Mouse (Mus musculus) NIH3T3 (cell line): ENCODE measurements around the gene Stoml1.

Experiments
- DNase-seq: peaks from one replicate; pipeline ENCODE4 v3.0.0-alpha.2; 2012; ENCODE audit warnings: low read depth

Stoml1 gene

DNA sequence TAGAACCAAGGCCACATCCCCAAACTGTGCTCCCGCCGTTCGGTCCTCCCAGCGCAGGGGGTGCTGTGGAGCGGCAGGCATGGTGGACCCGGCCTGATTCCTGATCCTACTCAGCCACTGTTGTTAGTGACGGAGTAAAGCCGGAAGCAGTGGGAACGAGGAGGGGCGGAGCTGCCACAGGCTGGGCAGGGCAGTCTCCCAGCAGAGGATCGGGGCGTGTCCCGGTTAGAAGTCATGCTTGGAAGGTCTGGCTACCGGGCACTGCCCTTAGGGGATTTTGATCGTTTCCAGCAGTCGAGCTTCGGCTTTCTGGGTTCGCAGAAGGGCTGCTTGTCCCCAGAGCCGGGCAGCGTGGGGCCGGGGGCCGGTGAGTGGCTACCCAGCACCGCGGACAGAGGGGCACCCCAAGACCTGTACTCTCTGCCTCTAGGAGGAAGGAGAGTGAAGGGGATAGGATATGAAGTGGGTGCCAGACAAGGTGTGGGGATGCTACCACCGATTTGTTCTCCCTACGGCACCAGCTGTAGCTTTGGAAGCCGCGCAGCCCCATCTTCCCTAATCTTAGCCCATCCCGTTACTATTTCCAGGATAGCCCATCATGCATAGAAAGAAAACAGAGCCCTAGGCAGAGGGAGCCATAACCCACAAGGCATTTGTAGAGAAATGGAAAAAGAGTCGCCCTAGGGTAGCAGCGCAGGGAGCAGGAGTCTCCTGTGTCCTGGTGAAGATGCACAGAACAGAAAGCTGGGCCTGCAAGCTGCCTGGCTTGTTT, at the start of gene Stoml1:
TSS of gene Stoml1 (plus strand) at position 132 of the 772 bp plus-strand sequence.
- DNase-seq, result peak; percentile 94

DNA sequence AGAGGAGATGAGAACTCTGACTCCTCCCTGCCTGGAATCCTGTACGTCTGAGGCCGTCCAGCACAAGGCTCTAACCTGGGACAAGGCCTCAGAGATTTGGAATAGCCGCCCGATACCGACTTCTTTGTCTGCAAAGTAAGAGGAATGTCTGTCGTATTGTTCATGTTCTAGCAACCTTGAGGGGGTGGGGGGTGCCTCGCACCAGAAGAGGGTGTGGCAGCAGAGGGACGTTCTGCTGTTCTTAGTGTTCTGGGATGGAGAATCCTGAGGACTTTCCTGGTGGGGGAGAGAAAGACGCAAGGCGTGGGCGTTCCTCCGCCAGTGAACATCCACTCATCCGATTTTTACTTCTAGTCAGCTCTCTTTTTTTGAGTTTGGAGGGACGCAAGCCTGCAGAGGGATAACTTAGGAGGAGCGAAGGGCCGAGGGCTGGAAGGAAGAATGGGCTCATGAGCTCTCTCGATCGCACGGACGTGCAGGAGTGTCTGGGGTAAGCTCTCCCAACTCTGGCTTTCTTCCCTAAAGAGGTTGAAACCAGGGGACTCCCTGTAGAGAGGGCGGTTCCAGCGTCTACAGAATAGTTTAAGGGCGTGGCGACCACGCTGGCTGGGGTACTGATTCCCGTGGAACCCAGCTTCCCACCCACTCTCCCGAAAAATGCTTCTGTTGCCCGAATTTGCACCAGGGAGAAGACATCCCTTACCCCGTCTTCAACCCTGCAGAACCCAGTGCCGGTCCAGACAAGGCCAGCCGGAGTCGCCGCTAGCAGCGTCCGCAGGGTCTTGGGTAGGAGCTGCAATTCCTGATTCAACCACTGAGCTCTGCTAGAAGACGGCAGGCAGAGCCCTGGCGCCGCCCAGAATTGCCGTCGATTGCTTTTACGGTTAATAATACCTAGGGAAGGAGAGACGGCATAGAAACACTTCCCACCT, 49.2 kb upstream of the Stoml1 start, which contains the start of the genes Islr and Islr2:
TSS of gene Islr (minus strand) at position 791 of the 932 bp plus-strand sequence.
TSS of gene Islr2 (minus strand) at position 804 of the 932 bp plus-strand sequence.
- DNase-seq, result peak; percentile 68

DNA sequence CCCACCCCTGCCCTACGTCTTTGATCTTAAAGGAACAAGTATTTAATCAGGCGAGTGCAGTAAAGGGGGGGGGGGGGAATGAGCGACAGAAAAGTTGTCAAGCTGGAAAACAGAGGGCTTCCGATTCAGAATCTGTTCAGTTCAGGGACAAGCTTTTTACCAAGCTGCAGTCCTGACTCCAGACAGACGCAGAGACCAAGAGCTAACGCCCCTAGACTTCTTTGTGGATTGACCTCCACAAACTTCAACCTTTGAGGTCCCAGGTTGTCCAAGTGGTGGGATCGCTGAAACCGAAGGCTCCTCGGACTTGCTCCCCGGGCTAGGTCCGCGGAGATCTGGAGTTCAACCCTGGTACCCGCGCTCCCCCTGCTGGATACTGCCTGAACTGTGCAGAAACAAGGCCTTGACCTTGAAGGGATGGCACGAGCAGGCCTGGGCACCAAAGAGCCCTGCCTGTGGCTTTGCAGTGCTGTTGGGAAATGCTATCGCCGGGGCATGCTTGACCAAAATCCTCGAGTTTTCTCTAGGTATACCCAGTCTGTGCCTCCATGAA, 48.4 kb upstream of the Stoml1 start:
- peak; percentile 91 for DNase-seq

DNA sequence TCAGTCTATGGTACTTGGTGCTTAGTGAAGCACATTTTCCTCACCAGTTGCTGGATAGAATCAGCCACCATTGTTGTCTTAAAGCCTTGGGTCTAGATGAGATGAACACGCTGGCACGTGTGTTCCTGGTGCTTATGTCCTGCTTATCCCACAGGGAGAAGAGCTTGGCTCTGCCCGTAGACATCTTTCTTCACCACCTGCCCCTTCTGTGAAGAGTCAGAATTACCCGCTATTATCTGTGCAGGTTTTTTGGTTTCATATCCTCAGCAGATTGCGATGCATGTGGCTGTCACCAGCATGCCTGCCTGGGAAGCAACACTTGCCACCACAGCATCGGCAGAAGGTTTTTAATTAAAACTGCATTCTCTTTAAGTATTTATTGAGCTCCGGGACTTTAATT, 47.0 kb upstream of the Stoml1 start:
- no peak for DNase-seq

DNA sequence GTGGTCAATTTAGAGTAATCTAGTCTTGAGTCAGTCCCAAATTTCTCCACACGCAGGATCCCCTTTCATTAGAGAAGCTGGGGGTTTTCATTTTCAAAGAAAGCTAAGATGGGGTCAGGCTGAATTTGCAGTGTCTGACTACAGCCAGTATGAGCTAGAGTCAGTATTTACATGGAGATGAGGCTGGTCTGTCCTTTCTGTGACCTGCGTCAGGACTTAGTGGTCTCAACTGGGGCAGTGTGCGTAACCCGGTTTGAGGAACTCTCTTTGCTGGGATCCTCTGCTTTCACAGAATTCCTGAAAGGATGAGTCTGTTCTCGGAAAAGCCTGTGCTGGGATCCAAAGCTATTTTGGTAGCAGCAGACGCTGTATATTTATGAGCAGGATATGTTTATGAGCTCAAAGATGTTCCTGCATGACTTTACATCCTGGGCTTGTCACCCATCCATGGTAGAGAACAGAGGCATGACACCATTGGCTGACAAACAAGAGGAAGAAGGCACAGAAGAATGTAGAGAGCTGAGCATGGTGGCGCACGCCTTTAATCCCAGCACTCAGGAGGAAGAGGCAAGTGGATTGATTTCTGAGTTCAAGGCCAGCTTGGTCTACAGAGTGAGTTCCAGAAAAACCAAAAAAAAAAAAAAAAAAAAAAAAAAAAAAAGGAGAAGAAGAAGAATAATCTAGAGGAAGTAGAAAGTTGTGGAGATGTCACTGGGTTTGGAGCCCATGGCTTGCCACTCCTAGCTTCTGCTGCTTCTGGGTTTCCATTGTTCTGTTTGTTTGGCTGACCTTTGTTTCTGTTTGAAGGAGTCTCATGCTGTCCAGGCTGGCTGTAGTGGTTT, 43.3 kb upstream of the Stoml1 start:
- no peak for DNase-seq

DNA sequence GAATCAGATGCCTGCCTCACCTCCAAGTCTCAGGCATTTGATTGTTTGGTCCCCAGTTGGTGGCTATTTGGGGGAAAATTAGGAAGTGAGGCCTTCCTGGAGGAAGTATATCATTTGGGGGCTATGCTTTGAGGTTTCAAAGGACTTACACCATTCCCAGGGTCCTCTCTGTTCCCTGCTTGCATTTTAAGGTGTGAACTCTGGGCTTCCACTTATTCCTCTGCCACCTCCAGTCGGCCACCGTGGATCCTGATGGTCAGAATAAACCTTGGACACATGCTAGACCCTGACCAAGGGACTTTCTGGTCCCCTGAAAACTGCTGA, 42.7 kb upstream of the Stoml1 start:
- DNase-seq, result no peak

DNA sequence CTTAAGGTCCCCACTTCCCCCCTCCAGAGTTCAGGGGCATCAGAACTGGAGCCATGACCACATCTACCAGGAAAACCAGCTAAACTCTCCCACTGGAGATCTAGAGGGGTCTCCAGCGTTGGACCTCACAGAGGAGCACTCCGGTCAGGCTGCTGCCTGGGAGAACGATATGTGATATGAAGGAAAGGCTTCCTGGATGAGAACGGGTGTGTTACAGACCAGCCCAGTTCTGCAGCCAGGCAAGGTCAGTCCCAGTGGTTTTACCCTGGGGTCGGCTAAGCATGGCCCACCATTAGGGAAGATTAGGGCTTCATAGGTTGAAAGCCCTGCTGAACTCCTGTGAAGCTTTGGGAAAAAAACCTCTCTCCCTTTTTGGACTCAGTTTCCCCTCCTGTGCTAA, 39.6 kb upstream of the Stoml1 start:
- no peak for DNase-seq

DNA sequence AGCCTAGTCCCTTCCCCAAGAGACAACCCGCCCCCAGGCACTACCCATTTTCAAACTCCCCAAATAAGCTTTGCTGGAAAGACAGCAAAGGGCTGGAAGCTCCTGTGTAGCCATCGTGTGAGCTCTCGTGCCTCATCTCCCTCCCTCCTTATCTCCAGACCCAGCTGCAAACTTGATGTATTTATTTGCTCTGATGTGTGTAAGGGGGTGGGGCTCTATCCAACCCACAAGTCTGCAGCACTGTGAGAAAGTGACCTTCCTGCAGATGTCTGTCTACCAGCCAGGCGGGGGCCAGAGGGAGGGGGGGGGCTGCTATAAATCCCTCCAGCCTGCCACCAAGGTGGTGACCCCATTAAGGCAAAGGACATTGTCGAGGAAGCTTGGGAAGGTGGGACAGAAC, 39.1 kb upstream of the Stoml1 start:
- peak; percentile 68 for DNase-seq

DNA sequence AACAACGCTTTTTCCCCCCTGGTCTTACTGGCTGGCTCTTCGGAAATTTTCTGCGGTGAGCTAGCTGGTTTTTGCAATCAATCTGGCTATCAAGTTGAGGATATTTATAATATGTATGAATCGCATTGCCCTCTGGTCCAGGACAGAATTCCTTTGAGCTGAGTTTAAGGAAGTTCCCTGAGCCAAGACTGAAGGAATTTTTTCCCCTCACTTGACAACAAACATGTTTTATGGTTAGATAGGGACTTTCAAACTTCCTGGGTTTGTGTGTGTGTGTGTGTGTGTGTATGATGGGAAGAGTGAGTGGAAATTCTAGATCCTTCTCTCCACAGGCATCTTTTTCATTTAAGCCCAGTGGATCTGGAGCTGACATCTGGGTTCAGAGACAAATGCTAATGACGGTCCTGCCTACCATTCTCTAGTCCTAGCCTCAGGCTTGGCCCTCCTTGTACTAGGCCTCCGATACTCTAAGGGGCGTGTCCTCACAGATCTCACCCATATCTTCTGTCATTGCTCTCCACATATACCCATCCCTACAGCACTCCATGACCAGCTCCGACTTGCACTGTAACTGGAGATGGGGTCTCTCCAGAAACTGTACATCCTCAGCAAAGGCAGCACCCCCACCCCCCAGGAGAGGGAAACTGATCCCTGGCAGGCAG, 38.3 kb upstream of the Stoml1 start:
- DNase-seq, result peak; percentile 85

DNA sequence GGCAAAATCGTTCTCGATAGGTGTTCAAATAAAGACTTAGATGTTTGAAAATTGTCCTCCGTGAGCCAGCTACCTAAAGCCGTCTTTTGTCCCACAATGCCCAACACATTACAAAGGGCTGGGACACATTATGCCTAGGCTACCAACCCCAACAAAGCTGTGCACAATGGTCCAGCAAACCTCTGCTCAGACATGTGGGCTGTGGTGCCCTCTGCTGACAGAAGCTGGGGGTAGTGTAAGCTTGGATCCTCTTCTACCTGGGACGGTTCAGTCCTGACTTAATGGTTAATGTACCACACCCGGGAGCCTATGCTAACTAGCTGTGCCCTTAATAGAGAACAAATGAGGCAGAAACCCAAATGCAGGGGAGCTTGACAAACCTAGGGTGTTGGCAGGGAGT, 36.6 kb upstream of the Stoml1 start:
- peak; percentile 60 for DNase-seq

DNA sequence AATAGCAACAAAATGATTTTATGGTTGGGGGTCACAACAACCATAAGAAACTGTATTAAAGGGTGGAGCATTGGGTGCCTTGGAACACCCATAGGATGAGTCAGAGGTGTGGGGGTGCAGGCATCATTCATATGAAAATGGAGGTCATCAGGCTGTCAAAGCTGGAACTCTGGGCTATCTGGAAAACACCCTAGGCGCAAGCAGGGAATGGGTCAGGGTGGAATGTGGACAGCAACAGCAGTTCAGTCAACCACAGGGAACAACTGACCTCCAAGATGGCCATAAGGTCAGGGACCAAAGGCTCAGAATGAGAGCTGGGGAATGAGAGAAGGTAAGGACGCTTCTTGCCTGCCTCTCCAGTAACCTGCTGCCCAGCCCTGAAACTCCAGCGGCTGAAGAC, 34.4 kb upstream of the Stoml1 start:
- DNase-seq, result no peak

DNA sequence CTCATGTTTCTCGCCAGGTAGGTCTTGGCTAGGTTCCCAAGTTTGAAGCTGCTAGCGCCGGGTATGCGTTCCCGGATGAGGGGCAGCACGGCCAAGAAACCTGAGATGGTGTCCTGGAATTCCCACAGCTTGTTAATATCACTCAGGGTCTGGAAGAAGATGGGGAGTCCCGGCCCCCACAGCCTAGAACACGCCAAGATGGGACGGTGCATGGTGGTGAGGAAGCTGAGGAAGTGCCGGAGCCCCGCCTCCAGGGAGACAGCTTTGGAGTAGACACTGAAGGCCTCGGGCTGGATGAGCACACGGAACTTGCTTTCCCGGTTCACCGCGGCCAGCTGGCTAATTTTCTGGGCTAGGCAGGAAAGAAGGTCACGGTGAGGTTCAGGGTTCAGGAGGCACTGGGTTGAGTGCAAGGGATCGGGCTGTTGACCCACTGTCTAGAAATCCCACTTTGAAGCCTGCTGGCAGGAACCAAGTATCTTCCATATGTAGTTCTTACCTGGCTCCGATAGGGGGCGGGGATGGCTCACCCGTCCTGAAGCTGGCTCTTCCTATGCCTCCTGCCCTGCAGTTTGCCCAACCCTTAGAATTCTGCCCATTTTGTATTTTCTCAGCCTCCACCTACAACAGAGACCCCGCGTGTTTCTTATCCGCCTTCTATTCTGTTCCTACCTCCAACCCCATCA, 32.6 kb upstream of the Stoml1 start:
- peak; percentile 64 for DNase-seq

DNA sequence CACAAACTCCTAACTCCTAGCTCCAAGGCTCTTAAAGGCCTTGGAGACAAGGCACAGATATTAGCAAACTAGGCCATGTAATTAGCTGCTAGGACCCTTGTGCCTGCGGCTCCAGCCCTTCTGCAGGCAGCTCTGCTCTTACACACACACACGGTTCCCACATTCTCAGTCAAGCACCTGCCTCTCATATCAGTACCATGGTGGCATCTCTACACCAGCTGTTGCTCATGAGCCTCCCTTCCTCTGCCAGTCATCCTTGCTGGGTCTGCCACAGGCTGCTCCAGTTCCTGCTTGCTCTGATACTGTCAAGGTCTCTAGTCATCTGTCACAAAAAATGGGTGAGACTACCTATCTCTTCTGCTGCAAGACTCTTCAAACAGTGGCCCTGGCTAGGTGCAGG, 28.6 kb upstream of the Stoml1 start:
- DNase-seq, result no peak

DNA sequence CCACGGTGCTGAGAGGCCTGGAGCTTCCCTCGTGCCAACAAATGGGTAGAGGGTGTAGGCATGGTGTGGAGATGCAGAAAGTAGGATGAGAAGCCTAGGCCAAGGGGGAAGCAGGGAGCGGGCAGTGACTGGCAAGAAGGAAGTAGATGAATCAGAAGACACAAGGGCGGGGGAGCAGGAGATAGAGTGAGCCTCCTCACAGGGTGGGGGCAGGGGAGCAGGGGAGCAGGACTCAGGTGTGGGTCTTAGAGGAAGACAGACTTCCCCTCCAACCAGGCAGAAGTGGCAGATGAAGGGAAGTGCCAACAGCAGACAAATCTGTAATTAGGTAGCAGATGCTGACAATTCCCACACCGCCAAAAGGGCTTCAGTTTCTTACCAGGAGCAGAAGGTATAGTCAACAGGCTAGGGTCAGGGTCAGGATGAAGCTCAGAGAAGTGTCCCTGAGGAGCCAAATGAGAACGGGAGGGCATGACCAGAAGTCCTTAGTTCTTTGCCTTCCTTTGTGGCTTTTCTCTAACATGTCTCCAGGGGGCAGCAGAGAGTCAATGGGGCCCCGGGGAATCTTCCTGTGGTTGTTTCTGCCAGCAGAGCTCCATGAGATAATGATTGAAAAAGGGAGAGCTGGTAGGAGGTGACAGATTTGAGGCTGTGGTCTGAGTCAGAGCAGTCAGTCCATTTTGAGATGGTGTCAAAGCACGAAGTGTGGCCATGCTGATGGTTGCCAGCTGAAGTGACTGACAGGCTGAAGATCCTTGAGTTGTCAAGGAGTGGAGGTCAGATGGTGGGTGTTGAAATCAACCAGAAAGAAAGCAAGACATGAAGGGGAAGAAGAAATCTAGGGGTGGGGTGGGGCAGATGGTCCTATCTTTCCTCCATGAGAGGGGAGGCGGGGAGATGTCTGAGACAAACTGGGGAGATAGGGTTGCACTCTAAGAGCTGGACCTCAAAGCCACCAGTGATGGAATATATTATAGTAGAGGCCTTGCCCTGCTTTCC, 26.8 kb upstream of the Stoml1 start:
- DNase-seq, result peak; percentile 75

DNA sequence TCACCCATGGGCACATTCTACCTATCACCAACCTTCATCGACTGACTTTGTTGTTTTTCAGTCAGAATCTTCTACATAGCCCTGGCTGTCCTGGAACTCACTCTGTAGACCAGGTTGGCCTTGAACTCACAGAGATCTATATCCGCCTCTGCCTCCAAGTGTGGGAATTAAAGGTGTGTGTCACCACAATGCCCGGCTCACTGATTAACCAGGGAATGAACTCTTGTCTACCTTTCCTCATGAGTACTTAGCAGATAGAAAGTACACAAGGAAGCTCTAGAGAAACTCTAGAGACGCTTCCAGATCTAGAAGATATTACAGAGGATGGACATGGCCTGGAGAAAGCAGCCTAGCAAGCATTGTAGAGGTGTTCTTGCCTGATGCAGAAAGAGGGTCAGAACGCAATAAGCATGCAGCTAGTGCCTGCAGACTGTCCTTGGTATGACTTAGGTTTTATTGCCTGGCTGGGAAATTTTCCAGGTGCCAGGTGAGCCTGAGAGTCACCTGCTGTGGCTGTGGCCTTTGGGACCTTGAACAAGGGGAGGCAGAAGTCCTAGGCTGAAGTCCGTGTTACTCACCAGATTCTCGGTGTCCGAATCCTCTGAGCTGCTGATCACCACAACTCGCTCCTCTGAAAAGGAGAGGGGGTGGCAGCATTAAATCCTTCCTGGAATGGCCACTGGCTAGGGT, 24.0 kb upstream of the Stoml1 start:
- DNase-seq, result no peak

DNA sequence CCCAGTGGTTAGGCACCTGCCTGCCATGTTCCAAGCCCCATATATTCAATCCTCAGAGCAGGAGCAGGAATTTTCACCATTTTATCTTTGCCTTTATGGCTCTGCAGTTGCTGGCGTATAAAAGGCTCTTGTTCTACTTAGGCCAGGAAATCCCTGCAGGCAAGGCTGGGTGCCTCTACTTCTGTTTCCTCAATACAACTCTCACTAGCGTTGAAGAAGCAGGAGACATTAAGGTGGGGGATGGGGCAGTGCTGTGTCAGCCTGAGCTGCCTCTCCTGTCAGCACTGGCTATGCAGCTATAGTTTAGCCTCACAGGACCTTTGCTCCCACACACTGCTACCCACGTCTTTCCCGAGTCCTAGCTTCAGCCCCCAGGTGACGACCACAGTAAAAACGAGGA, 21.2 kb upstream of the Stoml1 start:
- DNase-seq, result no peak

DNA sequence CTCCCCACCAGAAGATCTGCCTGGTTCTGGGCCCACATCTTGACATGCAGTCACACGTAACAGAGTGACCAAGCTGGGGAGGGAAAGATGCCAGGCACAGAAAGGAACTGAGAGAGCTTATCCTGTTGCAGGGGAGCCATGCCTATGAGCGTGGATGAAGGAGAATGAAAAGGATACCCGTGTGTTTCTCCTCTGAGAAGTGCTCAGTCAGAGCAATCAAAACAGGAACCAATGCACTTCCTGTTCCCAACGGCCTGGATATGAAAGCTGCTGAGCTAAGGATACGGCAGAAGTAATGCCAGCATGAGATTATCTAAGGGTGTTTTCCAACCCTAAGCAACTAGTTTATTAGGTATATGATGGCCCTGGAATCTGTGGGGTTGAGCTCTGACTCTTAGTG, 20.6 kb upstream of the Stoml1 start:
- no peak for DNase-seq

DNA sequence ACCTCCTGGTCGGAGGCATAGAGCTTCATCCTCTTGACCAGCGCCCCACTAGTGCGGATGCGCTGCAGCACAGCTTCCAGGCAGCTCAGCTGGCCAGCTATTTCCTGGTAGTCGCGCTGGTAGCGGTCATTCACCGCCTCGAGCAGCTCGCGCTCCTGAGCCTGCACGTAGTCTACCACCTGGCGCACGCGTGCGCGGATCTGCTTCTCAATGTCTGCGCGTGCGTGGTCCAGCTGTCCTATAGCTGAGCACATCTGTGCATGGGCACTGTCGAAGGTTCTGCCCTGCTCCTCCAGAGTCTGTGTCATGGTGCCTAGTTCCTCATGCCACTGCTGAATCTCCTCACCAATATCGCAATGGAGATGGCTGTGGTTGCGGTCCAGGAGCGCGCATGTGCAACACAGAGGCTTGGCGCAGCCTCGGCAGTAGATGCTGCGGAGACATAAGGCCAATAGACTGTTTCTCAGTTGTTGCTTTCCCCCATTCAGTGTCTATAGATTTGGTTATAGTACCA, 18.4 kb upstream of the Stoml1 start:
- no peak for DNase-seq
